Mouse (Mus musculus): ENCODE results near the gene Usp9y.

Usp9y gene

DNA sequence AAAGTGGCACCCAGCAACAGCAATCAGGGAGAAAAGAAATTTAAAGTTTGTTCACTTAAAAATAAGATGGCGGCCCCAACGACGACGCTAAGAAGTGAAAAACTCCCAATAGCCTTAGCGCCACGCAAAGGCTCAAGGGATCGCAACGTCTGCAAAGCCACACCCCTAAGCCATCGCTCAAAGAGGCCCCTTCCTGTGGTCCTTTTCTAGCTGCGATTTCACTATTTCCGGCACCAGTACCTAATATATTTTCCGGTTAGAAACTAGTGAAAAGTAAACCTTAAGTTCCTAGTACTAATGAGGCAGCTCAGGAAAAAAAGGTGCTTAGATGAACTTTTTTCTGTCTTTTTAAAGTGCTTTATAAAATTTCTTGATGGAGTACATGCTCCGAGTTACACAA, at the start of gene Usp9y:
Gene Usp9y, minus strand, starts transcription at position 101 of the 400 bp plus-strand sequence.
- DNase-seq, result no peak

DNA sequence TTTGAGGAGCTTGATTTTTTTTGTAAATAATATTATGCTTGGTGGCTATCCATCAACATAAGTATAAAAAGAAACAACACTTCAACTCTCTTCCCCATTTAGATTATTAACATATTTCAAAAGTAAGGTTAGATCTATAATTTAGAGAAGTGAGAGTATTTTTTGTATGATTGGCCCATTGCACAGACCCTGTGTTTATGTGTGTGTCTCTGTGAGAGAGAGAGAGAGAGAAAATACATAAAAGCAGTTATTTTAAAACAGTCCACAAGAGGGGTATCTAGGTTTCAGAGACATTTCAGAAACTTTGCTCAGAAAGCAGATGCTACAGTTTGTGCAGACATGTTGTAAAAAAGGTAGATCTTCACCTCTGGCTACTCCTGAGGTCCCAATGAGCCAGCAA, 165.9 kb downstream of the Usp9y start:
- DNase-seq, result no peak

DNA sequence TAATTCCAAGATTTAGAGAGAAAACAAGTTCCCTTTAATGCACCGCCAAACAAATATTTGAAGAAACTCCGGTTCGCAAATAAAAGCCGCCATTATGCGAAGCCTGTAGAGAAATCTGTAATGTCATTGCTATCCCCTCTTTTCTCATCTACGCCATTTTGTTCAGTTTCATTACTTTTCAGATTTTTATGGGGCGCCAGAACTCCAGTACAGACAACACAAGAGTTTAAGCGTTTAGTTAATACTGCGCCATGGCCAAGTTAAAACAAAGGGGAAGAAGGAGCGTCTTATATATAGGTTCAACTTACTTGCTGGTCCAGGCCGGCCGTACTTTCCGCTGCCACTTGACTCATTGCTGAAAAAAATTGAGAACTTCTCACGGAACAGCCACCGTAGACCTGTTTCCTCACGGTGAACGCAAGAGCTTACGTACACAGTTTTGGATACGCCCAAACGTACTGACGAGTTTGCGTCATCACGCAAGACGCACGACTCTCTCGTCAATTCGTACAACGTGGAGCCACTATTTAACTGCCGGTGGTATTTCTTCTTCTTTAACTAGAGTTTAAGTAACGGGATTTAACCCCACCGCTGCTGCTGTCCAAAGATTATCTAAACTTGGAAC, 173.3 kb downstream of the Usp9y start, which contains the start of gene Ddx3y:
Gene Ddx3y, minus strand, starts transcription at position 459 of the 625 bp plus-strand sequence.
- no peak for DNase-seq

DNA sequence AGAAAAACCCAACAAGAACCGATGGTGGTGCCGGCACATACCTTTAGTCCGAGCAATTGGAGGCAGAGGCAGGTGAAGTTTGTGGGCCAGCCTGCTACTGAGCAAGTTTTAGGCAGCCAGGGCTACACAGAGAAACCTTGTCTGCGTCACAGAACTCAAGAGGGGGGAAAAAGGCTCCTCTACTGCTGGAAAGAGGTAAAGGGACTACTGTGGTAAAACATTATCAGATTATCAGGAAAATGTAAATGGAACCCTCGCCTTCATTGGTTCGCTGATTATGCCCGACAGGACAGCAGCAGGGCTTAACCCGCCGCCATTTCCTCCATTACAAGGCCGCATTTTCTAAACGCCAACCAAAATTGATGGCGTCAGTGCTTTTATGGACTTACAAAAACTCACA, 173.8 kb downstream of the Usp9y start:
- DNase-seq, result no peak
